Mouse (Mus musculus): ENCODE measurements at regions not wholly inside any gene's neighbourhood (a gene's known extent, or its start where the extent isn't known, plus 50 kb on each side); places are given as distances from the start of the nearest gene placed in this dataset.

DNA sequence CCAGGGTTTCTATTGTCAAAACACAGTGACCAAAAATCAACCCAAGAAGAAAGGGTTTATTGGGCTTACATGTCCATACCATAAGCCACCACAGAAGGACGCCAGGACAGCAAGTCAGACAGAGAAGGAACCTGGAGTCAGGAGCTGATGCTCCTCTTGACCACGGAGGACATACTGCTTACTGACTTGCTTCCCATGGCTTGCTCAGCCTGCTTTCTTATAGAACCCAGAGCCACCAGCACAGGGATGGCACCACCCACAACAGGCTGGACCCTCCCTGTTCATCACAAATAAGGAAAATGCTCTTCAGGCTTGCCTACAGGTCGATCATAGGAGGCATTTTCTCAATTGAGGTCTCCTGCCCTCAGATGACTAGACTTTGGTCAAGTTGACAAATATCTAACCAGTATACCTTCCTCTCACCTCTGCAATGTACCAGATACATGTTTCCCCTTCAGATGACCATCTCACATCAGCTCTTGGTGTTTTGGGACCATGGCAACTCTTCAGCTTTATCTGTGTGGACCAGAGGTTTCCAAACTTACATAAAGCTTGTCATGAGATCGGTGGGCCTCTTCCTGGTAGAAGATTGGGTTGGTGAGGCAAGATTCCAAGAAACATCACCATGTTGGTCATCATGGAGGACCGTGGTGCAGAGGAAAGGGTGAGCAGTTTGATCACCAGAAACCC is 61.2 kb upstream of the Ahctf1 start:
- no peak for TF ChIP-seq CTCF (IDR thresholded peaks at IDR 0.05; ENCODE audit: control insufficient read depth, insufficient read depth, insufficient read length)
- TF ChIP-seq MYOD1 (IDR thresholded peaks at IDR 0.05; ENCODE audit: control insufficient read depth, insufficient read length, low read depth), result no peak
- TF ChIP-seq MAX (IDR thresholded peaks at IDR 0.05), result no peak
- TF ChIP-seq USF1 (IDR thresholded peaks at IDR 0.05; ENCODE audit: low read depth), result no peak
